Mouse (Mus musculus): ENCODE results near the gene Ociad1. TPM values are rescaled to one million over a fixed set of nuclear protein-coding genes. Genes with fewer than 3 reads are reported as not detected.

Gene Ociad1
- polyA plus RNA-seq (2014; fragmentation: Nextera tagmentation; extraction: Ambion mirVana) = 230 and 264 TPM in 2 replicates

GRCm38 (mm10) chr5:73292502-73293457 is at the start of gene Ociad1:
TSS of gene Ociad1 (plus strand) at chr5:73292784.
- Histone ChIP-seq H3K36me3 (ENCODE audit: control insufficient read depth, insufficient read depth, low read length) (peaks cover 12% of the 10 kb centered on the region), H3K27ac (ENCODE audit: low read depth, low read length) (peak within 1 kb of the TSS; percentile 92), H3K27me3 (ENCODE audit: control insufficient read depth, insufficient read depth, low read length) (no peaks in the 10 kb centered on the region), H3K4me2 (ENCODE audit: low read depth, low read length) (peak within 1 kb of the TSS; percentile 79), H3K4me3 (ENCODE audit: low read depth, low read length) (peak within 1 kb of the TSS; percentile 81), H3K9ac (replicated peaks; ENCODE audit: low read depth, low read length) (peak within 1 kb of the TSS; percentile 89), H3K4me1 (ENCODE audit: control insufficient read depth, insufficient read depth, low read length) (peaks cover 7% of the 10 kb centered on the region; the same call in 1 of the 2 replicates), H3K9me3 (ENCODE audit: control insufficient read depth, low read length) (no peaks in the 10 kb centered on the region)
- whole genome bisulfite sequencing = under 1% methylated on average over 55 of the region's 58 CpGs
- ATAC-seq (ENCODE audit: low read depth) = peak; percentile 99

GRCm38 (mm10) chr5:73244403-73244802 is 48.2 kb upstream of the Ociad1 start:
- peaks cover 7% of the 10 kb centered on the region; the same call in 1 of the 2 replicates for H3K4me1 ChIP-seq (ENCODE audit: control insufficient read depth, insufficient read depth, low read length)
- no peaks in the 10 kb centered on the region for H3K27me3 ChIP-seq (ENCODE audit: control insufficient read depth, insufficient read depth, low read length)
- 61% methylated on average over 13 of the region's 13 CpGs for WGBS
- H3K27ac ChIP-seq (ENCODE audit: low read depth, low read length) = no peak overlapping the region
- ATAC-seq (ENCODE audit: low read depth) = peak; percentile 30; the same call in 1 of the 2 replicates
- no peak overlapping the region for H3K4me3 ChIP-seq (ENCODE audit: low read depth, low read length)
- H3K9me3 ChIP-seq (ENCODE audit: control insufficient read depth, low read length) = no peaks in the 10 kb centered on the region
- no peak overlapping the region for H3K9ac ChIP-seq (replicated peaks; ENCODE audit: low read depth, low read length)
- no peaks in the 10 kb centered on the region for H3K36me3 ChIP-seq (ENCODE audit: control insufficient read depth, insufficient read depth, low read length)
- no peak overlapping the region for H3K4me2 ChIP-seq (ENCODE audit: low read depth, low read length)

- no peaks in the 10 kb centered on the region for H3K9me3 ChIP-seq (ENCODE audit: control insufficient read depth, low read length)
- 71% methylated on average over 6 of the region's 6 CpGs for WGBS
- no peaks in the 10 kb centered on the region for H3K27me3 ChIP-seq (ENCODE audit: control insufficient read depth, insufficient read depth, low read length)
- H3K4me2 ChIP-seq (ENCODE audit: low read depth, low read length) = no peak overlapping the region
- ATAC-seq (ENCODE audit: low read depth) = no peak
- no peaks in the 10 kb centered on the region for H3K36me3 ChIP-seq (ENCODE audit: control insufficient read depth, insufficient read depth, low read length)
- no peak overlapping the region for H3K27ac ChIP-seq (ENCODE audit: low read depth, low read length)
- no peak overlapping the region for H3K9ac ChIP-seq (replicated peaks; ENCODE audit: low read depth, low read length)
- H3K4me3 ChIP-seq (ENCODE audit: low read depth, low read length) = no peak overlapping the region
- H3K4me1 ChIP-seq (ENCODE audit: control insufficient read depth, insufficient read depth, low read length) = peaks cover 7% of the 10 kb centered on the region; the same call in 1 of the 2 replicates
Observed at GRCm38 (mm10) chr5:73246414-73246813, 46.2 kb upstream of the Ociad1 start.

GRCm38 (mm10) chr5:73248211-73248610 is 44.4 kb upstream of the Ociad1 start:
- Histone ChIP-seq H3K4me3 (ENCODE audit: low read depth, low read length) (no peak overlapping the region), H3K36me3 (ENCODE audit: control insufficient read depth, insufficient read depth, low read length) (no peaks in the 10 kb centered on the region), H3K4me1 (ENCODE audit: control insufficient read depth, insufficient read depth, low read length) (no peaks in the 10 kb centered on the region), H3K9me3 (ENCODE audit: control insufficient read depth, low read length) (no peaks in the 10 kb centered on the region), H3K27ac (ENCODE audit: low read depth, low read length) (no peak overlapping the region), H3K27me3 (ENCODE audit: control insufficient read depth, insufficient read depth, low read length) (no peaks in the 10 kb centered on the region), H3K9ac (replicated peaks; ENCODE audit: low read depth, low read length) (no peak overlapping the region), H3K4me2 (ENCODE audit: low read depth, low read length) (no peak overlapping the region)
- 56% methylated on average over 8 of the region's 8 CpGs for WGBS
- 0 out of 2 replicates have a peak, but pooled peaks have one; percentile 33 for ATAC-seq (ENCODE audit: low read depth)

- peaks cover 9% of the 10 kb centered on the region for H3K4me1 ChIP-seq (ENCODE audit: control insufficient read depth, insufficient read depth, low read length)
- no peak overlapping the region for H3K9ac ChIP-seq (replicated peaks; ENCODE audit: low read depth, low read length)
- no peaks in the 10 kb centered on the region for H3K9me3 ChIP-seq (ENCODE audit: control insufficient read depth, low read length)
- no peak for ATAC-seq (ENCODE audit: low read depth)
- no peak overlapping the region for H3K4me3 ChIP-seq (ENCODE audit: low read depth, low read length)
- no peaks in the 10 kb centered on the region for H3K36me3 ChIP-seq (ENCODE audit: control insufficient read depth, insufficient read depth, low read length)
- WGBS = 96% methylated on average over 4 of the region's 4 CpGs
- H3K27me3 ChIP-seq (ENCODE audit: control insufficient read depth, insufficient read depth, low read length) = no peaks in the 10 kb centered on the region
- H3K27ac ChIP-seq (ENCODE audit: low read depth, low read length) = no peak overlapping the region
- no peak overlapping the region for H3K4me2 ChIP-seq (ENCODE audit: low read depth, low read length)
Observed at GRCm38 (mm10) chr5:73249341-73249740, 43.2 kb upstream of the Ociad1 start.

GRCm38 (mm10) chr5:73252739-73253138 is 39.8 kb upstream of the Ociad1 start:
- peaks cover 14% of the 10 kb centered on the region for H3K4me1 ChIP-seq (ENCODE audit: control insufficient read depth, insufficient read depth, low read length)
- no peak overlapping the region for H3K27ac ChIP-seq (ENCODE audit: low read depth, low read length)
- no peak for ATAC-seq (ENCODE audit: low read depth)
- H3K4me3 ChIP-seq (ENCODE audit: low read depth, low read length) = no peak overlapping the region
- H3K4me2 ChIP-seq (ENCODE audit: low read depth, low read length) = no peak overlapping the region
- no peaks in the 10 kb centered on the region; the same call in 1 of the 2 replicates for H3K27me3 ChIP-seq (ENCODE audit: control insufficient read depth, insufficient read depth, low read length)
- no peaks in the 10 kb centered on the region for H3K9me3 ChIP-seq (ENCODE audit: control insufficient read depth, low read length)
- H3K36me3 ChIP-seq (ENCODE audit: control insufficient read depth, insufficient read depth, low read length) = no peaks in the 10 kb centered on the region
- no peak overlapping the region for H3K9ac ChIP-seq (replicated peaks; ENCODE audit: low read depth, low read length)

GRCm38 (mm10) chr5:73254660-73255059 is 37.9 kb upstream of the Ociad1 start:
- Histone ChIP-seq H3K4me2 (ENCODE audit: low read depth, low read length) (peak overlapping the region; percentile 73), H3K4me3 (ENCODE audit: low read depth, low read length) (peak overlapping the region; percentile 96), H3K36me3 (ENCODE audit: control insufficient read depth, insufficient read depth, low read length) (no peaks in the 10 kb centered on the region), H3K9ac (replicated peaks; ENCODE audit: low read depth, low read length) (no peak overlapping the region; the same call in 1 of the 2 replicates), H3K27me3 (ENCODE audit: control insufficient read depth, insufficient read depth, low read length) (no peaks in the 10 kb centered on the region; the same call in 1 of the 2 replicates), H3K9me3 (ENCODE audit: control insufficient read depth, low read length) (no peaks in the 10 kb centered on the region), H3K27ac (ENCODE audit: low read depth, low read length) (no peak overlapping the region), H3K4me1 (ENCODE audit: control insufficient read depth, insufficient read depth, low read length) (peaks cover 14% of the 10 kb centered on the region)
- 37% methylated on average over 5 of the region's 5 CpGs for WGBS
- no peak for ATAC-seq (ENCODE audit: low read depth)

GRCm38 (mm10) chr5:73255321-73256251 is 37.0 kb upstream of the Ociad1 start:
- H3K27ac ChIP-seq (ENCODE audit: low read depth, low read length) = peak overlapping the region; percentile 95
- H3K36me3 ChIP-seq (ENCODE audit: control insufficient read depth, insufficient read depth, low read length) = no peaks in the 10 kb centered on the region
- H3K9ac ChIP-seq (replicated peaks; ENCODE audit: low read depth, low read length) = peak overlapping the region; percentile 87
- peak overlapping the region; percentile 96 for H3K4me3 ChIP-seq (ENCODE audit: low read depth, low read length)
- peak; percentile 67 for ATAC-seq (ENCODE audit: low read depth)
- under 1% methylated on average over 103 of the region's 129 CpGs for WGBS
- no peaks in the 10 kb centered on the region for H3K9me3 ChIP-seq (ENCODE audit: control insufficient read depth, low read length)
- H3K4me2 ChIP-seq (ENCODE audit: low read depth, low read length) = peak overlapping the region; percentile 73
- H3K4me1 ChIP-seq (ENCODE audit: control insufficient read depth, insufficient read depth, low read length) = peaks cover 14% of the 10 kb centered on the region
- H3K27me3 ChIP-seq (ENCODE audit: control insufficient read depth, insufficient read depth, low read length) = no peaks in the 10 kb centered on the region; the same call in 1 of the 2 replicates
